Mouse (Mus musculus) CD4-positive helper T cell, adult 2 months (primary cell): ENCODE measurements at regions not wholly inside any gene's neighbourhood (a gene's known extent, or its start where the extent isn't known, plus 50 kb on each side); places are given as distances from the start of the nearest gene placed in this dataset.

Experiments
- DNase-seq: peaks from one replicate; pipeline ENCODE4 v3.0.0-alpha.2; 2012; ENCODE audit warnings: low read depth, missing footprints, low spot score

- no peak for DNase-seq
Observed at GRCm38 (mm10) chr7:139741246-139741903, 57.8 kb upstream of the Cfap46 start.

- peak; percentile 7 for DNase-seq
Observed at GRCm38 (mm10) chr7:139746803-139747202, 63.2 kb upstream of the Cfap46 start.

GRCm38 (mm10) chr7:139747290-139748067, 63.9 kb upstream of the Cfap46 start:
- DNase-seq = no peak

- no peak for DNase-seq
Observed at GRCm38 (mm10) chr7:139755004-139755403, 71.4 kb upstream of the Cfap46 start.

- DNase-seq = no peak
Observed at GRCm38 (mm10) chr7:139762522-139762921, 71.5 kb upstream of the Adgra1 start.

- DNase-seq = no peak
Observed at GRCm38 (mm10) chr7:139763241-139763640, 70.7 kb upstream of the Adgra1 start.

- no peak for DNase-seq
Observed at GRCm38 (mm10) chr7:139766296-139766695, 67.7 kb upstream of the Adgra1 start.

GRCm38 (mm10) chr7:139769167-139769566, 64.8 kb upstream of the Adgra1 start:
- DNase-seq = no peak

- DNase-seq = no peak
Observed at GRCm38 (mm10) chr7:139777243-139777642, 56.7 kb upstream of the Adgra1 start.

- no peak for DNase-seq
Observed at GRCm38 (mm10) chr7:139779876-139780275, 54.1 kb upstream of the Adgra1 start.

- DNase-seq = no peak
Observed at GRCm38 (mm10) chr7:139781513-139781912, 52.5 kb upstream of the Adgra1 start.
